Mouse (Mus musculus) embryonic fibroblast, embryonic 13.5 days (primary cell): ENCODE measurements around the gene Coil.

Experiments
- CTCF ChIP-seq: IDR thresholded peaks from 2 replicates; pipeline ENCODE4 v1.5.1; 2011; ENCODE audit warnings: mild to moderate bottlenecking, control low read depth, low read length, moderate library complexity, borderline replicate concordance; ENCODE audit not compliant: insufficient read depth
- POLR2A ChIP-seq: IDR thresholded peaks from 2 replicates; pipeline ENCODE4 v1.6.1; 2011; ENCODE audit warnings: low read depth, mild to moderate bottlenecking, control low read depth, low read length, moderate library complexity

GRCm38 (mm10) chr11:88966881-88967361 is 3.1 kb upstream of the Coil start, which contains the start of gene Elobl:
- TF ChIP-seq CTCF (no peak), POLR2A (no peak)
